Mouse (Mus musculus) embryo, embryonic 11.5 days (tissue): ENCODE results near the gene Dmac1.
"Not testable (repeated sequence)": the region's sequence is repeated elsewhere in the genome, so short reads cannot be mapped to it uniquely, and the experiment has no call there.

ENCODE experiments used
- DNase-seq: peaks from one replicate; pipeline ENCODE4 v3.0.0-alpha.2; 2012; ENCODE audit warnings: low read depth, low spot score

The Dmac1 gene

GRCm38 (mm10) chr4:75278197-75279175, at the start of gene Dmac1:
Dmac1 (minus strand) TSS chr4:75278305.
- peak; percentile 85 for DNase-seq

- no peak for DNase-seq
These were observed 37.3 kb upstream of the Dmac1 start for GRCm38 (mm10) chr4:75315431-75315830.

GRCm38 (mm10) chr4:75315007-75315406, 36.9 kb upstream of the Dmac1 start:
- DNase-seq = no peak

GRCm38 (mm10) chr4:75311918-75312317, 33.8 kb upstream of the Dmac1 start:
- DNase-seq = no peak

GRCm38 (mm10) chr4:75311305-75311704, 33.2 kb upstream of the Dmac1 start:
- no peak for DNase-seq

- DNase-seq = no peak
These were observed 22.3 kb upstream of the Dmac1 start for GRCm38 (mm10) chr4:75300205-75300972.

GRCm38 (mm10) chr4:75292315-75292714, 14.2 kb upstream of the Dmac1 start:
- DNase-seq = no peak

GRCm38 (mm10) chr4:75291142-75291541, 13.0 kb upstream of the Dmac1 start:
- DNase-seq = no peak

GRCm38 (mm10) chr4:75277467-75278196, 473 bp downstream of the Dmac1 start:
- DNase-seq = no peak

GRCm38 (mm10) chr4:75275737-75276136, 2.4 kb downstream of the Dmac1 start:
- no peak for DNase-seq

- DNase-seq = no peak
These were observed 10.2 kb downstream of the Dmac1 start for GRCm38 (mm10) chr4:75267866-75268265.

- DNase-seq = no peak
These were observed 11.1 kb downstream of the Dmac1 start for GRCm38 (mm10) chr4:75266773-75267550.

GRCm38 (mm10) chr4:75264219-75264618, 13.9 kb downstream of the Dmac1 start:
- DNase-seq = no peak

- no peak for DNase-seq
These were observed 14.5 kb downstream of the Dmac1 start for GRCm38 (mm10) chr4:75263556-75264129.

- no peak for DNase-seq
These were observed 15.7 kb downstream of the Dmac1 start for GRCm38 (mm10) chr4:75262423-75262822.

- DNase-seq = no peak
These were observed 17.9 kb downstream of the Dmac1 start for GRCm38 (mm10) chr4:75260156-75260555.

GRCm38 (mm10) chr4:75259447-75259846, 18.7 kb downstream of the Dmac1 start:
- no peak for DNase-seq

GRCm38 (mm10) chr4:75234602-75235001, 43.5 kb downstream of the Dmac1 start:
- not testable (repeated sequence) for DNase-seq
